Mouse (Mus musculus) liver, adult 2 months (tissue): ENCODE data around the gene Rpl39l. TPM values are rescaled to one million over a fixed set of nuclear protein-coding genes. Genes with fewer than 3 reads are reported as not detected.

Source experiments
- DNase-seq: peaks from one replicate; pipeline ENCODE4 v3.0.0-alpha.2; 2011; ENCODE audit warnings: low read depth, low spot score; ENCODE audit errors: extremely low read depth
- H3K27ac ChIP-seq: fragments of 200-500 bp; replicated peaks from 2 replicates; pipeline ENCODE4 v1.5.1; 2012; ENCODE audit warnings: low read depth, mild to moderate bottlenecking, control low read depth, inconsistent platforms, low read length; ENCODE audit not compliant: insufficient read depth
- H3K27me3 ChIP-seq: fragments of 200-500 bp; 2 replicates; pipeline ENCODE4 v1.6.1; 2012; ENCODE audit warnings: mild to moderate bottlenecking, moderate library complexity, low read length, inconsistent platforms; ENCODE audit not compliant: control insufficient read depth, insufficient read depth
- H3K36me3 ChIP-seq: fragments of 200-500 bp; 2 replicates; pipeline ENCODE4 v1.6.1; 2012; ENCODE audit warnings: low read length, inconsistent platforms; ENCODE audit not compliant: control insufficient read depth, insufficient read depth
- H3K4me1 ChIP-seq: fragments of 200-500 bp; 2 replicates; pipeline ENCODE4 v1.6.1; 2011; ENCODE audit warnings: low read length; ENCODE audit not compliant: control insufficient read depth, insufficient read depth
- H3K4me3 ChIP-seq: fragments of 200-500 bp; 2 replicates; pipeline ENCODE4 v1.5.1; 2011; ENCODE audit warnings: low read depth, mild to moderate bottlenecking, control low read depth, low read length, moderate library complexity; ENCODE audit not compliant: insufficient read depth
- H3K79me2 ChIP-seq: fragments of 200-500 bp; 2 replicates; pipeline ENCODE4 v1.6.1; 2012; ENCODE audit warnings: inconsistent platforms, mild to moderate bottlenecking, low read length, moderate library complexity; ENCODE audit not compliant: control insufficient read depth, insufficient read depth
- H3K9ac ChIP-seq: fragments of 200-500 bp; 2 replicates; pipeline ENCODE4 v1.6.1; 2012; ENCODE audit warnings: low read depth, mild to moderate bottlenecking, control low read depth, inconsistent platforms, low read length
- CTCF ChIP-seq: fragments of 200-500 bp; IDR thresholded peaks from 2 replicates; pipeline ENCODE4 v1.5.1; 2011; ENCODE audit warnings: low read depth, low read length, control low read depth
- POLR2A ChIP-seq: fragments of 200-500 bp; IDR thresholded peaks from 2 replicates; pipeline ENCODE4 v1.6.1; 2011; ENCODE audit warnings: low read length, control low read depth; ENCODE audit not compliant: insufficient read depth; ENCODE audit errors: extremely low read depth
- WGBS: fragments of 180-500 bp; shearing (Covaris S2); methylation state at CpG from one replicate; pipeline ENCODE4 v1.1.7; 2018; 5-methylcytosine and 5-hydroxymethylcytosine counted together
- polyA plus RNA-seq: library from polyadenylated mRNA; depleted of rRNA; stranded (reverse); fragments of >200 nt; gene quantifications from 2 replicates; pipeline ENCODE4 v1.2.3, GENCODE M21; 2012; rRNA removed
- total RNA-seq: library from RNA; depleted of rRNA; stranded (reverse); fragments of >200 nt; gene quantifications from 2 replicates; pipeline ENCODE4 v1.2.3, GENCODE M21; 2014; rRNA removed

Rpl39l gene
- total RNA-seq (not detected in 2 replicates), polyA plus RNA-seq (not detected in 2 replicates)

DNA sequence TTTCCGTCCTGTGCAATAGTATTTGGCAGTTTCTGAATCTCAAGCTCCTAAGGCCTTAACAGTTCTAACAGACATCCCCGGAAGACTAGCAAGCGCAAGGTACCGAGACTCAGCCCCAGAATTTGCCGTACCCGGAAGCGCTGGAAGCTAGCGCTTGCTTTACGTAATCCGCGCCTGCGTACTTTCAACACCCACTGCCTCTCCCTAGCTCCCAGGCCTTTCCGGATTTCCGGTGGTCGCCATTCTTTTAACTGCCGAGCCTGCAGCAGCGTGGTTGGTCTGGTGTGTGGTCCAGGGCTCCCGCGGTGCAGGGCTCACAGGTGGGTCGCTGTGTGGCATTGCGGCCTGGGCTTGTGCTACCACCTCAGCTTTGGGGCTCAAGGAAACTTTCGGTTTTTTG lies at the start of gene Rpl39l:
Gene Rpl39l (plus strand): TSS at position 222 of the 400 bp plus-strand sequence.
- Histone ChIP-seq H3K79me2 (no peaks in the 10 kb centered on the region), H3K4me3 (no peak within 1 kb of the TSS), H3K4me1 (no peaks in the 10 kb centered on the region), H3K27ac (no peak within 1 kb of the TSS), H3K36me3 (no peaks in the 10 kb centered on the region), H3K9ac (no peak within 1 kb of the TSS), H3K27me3 (no peaks in the 10 kb centered on the region)
- no peak for DNase-seq
- TF ChIP-seq POLR2A = no peak
- no peak for TF ChIP-seq CTCF
- WGBS = 87% methylated on average over 22 of the region's 22 CpGs

DNA sequence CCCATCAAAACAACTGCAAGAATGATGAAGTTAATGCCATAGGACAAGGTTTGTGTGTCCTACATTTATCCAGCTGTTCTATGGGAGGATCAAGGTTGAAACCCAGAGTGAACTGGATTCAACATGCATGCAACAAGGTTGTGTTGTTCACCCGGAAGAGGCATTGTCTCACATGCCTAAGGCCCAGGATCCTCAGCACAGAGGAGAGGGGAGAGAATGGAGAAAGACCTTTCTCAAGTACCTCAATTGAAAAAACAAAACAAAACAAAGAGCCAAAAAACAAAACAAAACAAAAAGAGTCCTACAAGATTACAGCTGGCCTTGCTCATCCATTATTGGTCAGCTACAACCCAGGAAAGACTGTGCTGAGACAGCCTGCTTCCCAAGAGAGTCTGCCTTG lies 42.4 kb upstream of the Rpl39l start:
- H3K27me3 ChIP-seq = no peaks in the 10 kb centered on the region
- H3K27ac ChIP-seq = no peak overlapping the region
- TF ChIP-seq POLR2A = no peak
- no peak for TF ChIP-seq CTCF
- H3K79me2 ChIP-seq = no peaks in the 10 kb centered on the region
- H3K4me1 ChIP-seq = no peaks in the 10 kb centered on the region
- no peak overlapping the region for H3K9ac ChIP-seq
- H3K4me3 ChIP-seq = no peak overlapping the region
- no peaks in the 10 kb centered on the region for H3K36me3 ChIP-seq
- WGBS = 100% methylated on average over 1 of the region's 1 CpGs
- no peak for DNase-seq

DNA sequence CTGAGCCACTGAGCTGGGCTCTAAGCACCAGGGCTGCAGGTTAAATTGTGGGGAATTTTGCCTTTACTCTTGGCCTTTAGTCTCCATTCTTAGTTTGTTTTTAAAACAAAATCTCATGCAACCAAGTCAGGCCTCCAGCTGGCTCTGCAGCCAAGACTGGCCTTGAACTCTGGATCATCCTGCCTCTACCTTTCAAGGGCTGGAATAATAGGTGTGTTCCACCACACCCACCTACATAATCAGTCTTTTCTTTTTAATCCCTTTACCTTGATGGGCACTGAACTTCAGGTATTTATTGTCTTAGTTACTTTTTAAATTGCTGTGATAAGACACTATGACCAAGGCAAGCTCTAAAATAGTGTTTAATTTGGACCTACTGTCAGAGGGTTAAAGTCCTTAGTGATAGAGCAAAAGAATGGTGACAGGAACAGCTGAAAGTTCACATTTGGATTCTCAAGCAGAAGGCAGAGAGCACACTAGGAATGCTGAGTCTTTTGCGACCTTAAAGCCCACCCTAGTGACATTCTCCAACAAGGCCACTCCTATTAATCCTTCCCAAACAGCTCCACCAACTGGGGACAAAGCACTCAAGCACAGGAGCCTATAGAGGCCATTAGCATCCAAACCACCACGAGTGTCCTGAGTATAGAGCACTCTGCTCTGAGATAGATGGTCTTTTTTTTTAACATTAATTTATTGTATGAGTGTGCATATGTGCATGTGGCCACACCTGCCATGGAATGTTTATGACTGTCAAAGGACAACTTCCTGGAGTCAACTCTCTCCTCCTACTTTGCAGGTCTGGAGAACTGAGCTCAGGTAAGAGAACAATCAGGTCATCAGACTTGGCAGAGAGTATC lies 40.7 kb upstream of the Rpl39l start:
- Histone ChIP-seq H3K27me3 (no peaks in the 10 kb centered on the region), H3K36me3 (no peaks in the 10 kb centered on the region), H3K4me3 (no peak overlapping the region), H3K9ac (no peak overlapping the region), H3K27ac (no peak overlapping the region), H3K79me2 (no peaks in the 10 kb centered on the region), H3K4me1 (no peaks in the 10 kb centered on the region)
- DNase-seq = peak; percentile 67
- TF ChIP-seq POLR2A = no peak
- TF ChIP-seq CTCF = no peak
- WGBS = 76% methylated on average over 2 of the region's 2 CpGs

DNA sequence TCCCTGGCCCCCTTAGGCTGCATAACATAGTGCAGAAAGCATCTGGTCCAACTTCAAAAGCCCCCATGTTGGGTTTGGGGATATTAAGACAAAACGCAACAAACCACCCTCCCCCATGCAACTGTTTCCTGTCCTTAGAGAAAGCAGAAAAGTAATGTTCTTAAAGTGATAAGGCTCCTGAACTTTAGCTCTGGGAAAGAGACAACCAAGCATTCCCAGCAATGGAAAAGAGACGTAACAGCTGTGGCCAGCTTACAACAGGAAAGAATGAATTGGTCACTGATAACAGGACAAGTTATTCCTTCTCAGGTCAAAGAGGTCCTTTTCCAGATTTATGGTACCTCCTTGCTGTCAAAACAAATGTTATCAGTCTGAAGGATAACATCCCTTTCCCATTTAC lies 26.9 kb upstream of the Rpl39l start:
- Histone ChIP-seq H3K79me2 (no peaks in the 10 kb centered on the region), H3K27ac (no peak overlapping the region), H3K36me3 (no peaks in the 10 kb centered on the region), H3K27me3 (no peaks in the 10 kb centered on the region), H3K9ac (no peak overlapping the region), H3K4me1 (no peaks in the 10 kb centered on the region), H3K4me3 (no peak overlapping the region)
- TF ChIP-seq CTCF (no peak), POLR2A (no peak)
- no peak for DNase-seq
- 65% methylated on average over 2 of the region's 2 CpGs for WGBS

DNA sequence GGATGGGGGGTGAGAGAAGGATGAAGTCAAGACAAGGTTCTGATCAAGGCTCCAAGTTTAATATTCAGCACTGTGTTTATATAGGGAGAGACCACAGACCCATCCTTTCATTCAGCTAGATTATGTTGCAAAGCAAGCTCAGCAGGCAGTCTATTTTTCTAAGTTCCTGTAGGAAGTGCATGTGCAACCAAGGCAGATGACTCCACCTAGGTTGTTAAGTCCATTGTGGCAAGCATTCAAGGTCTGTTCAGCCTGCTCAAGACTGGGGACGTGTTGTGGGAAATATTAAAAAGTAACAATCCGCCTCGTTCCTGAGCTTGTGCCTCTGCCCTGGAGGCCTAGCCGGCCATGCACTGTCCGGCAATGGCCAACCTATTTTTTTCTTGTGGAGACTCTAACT lies 22.6 kb upstream of the Rpl39l start:
- H3K79me2 ChIP-seq = no peaks in the 10 kb centered on the region

More for the DNA sequence above, 22.6 kb upstream of the Rpl39l start:
- Histone ChIP-seq H3K4me3 (no peak overlapping the region), H3K9ac (no peak overlapping the region), H3K27ac (no peak overlapping the region), H3K36me3 (no peaks in the 10 kb centered on the region), H3K27me3 (no peaks in the 10 kb centered on the region), H3K4me1 (no peaks in the 10 kb centered on the region)
- WGBS = 93% methylated on average over 5 of the region's 5 CpGs
- TF ChIP-seq POLR2A = no peak
- no peak for TF ChIP-seq CTCF
- DNase-seq = no peak
